Comparison of ENCODE assay signal across 10 mouse cellular contexts in the genomic region with DNA sequence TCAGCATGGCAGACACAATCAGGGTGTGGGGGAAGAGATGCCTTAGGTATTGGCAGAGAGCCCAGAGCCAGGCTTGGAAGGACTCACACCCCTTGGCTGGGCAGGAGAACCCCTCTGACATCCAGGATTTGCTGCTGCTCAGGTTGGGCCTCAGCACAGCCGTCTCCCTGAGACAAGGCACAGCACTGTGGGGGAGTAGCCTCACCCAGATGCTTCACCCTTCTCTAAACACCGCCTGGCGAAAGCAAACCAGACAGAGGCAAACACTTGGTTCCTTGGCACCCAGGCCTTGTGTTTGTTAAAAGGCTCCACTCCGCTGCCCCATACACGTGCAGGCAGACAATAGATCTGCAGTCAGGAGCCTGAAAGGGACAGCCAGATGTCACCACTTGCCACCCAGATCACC. TPM values are rescaled to one million over a fixed set of nuclear protein-coding genes. Genes with fewer than 3 reads are reported as not detected.
DNase-seq lines count a peak whose midpoint lies in the region; ATAC-seq lines count a peak whose summit lies in the region.
"Had no signal": no experiment of that assay in that cellular context is flagged by ENCODE, and none has a peak within 500 bp of the region (broad histone marks: within the 10 kb centered on the region; RNA-seq: fewer than 3 reads in every experiment).

No protein-coding gene starts in this region.

- peak overlapping the region; percentile 63 for H3K27ac ChIP-seq in forebrain, embryonic 12.5 days
- 0 out of 2 replicates have a peak overlapping the region, but pooled peaks have one; percentile 17 for H3K27ac ChIP-seq in kidney, embryonic 14.5 days (ENCODE audit: low read depth, low read length)

- intact Hi-C loops in left cerebral cortex, postnatal 4 days (cut with DNase I): no loop called here
- intact Hi-C loops in left cerebral cortex, postnatal 10 days (cut with DNase I): no loop called here

- no peaks in the 10 kb centered on the region for H3K9me3 ChIP-seq in forebrain, embryonic 12.5 days
- no peaks in the 10 kb centered on the region for H3K9me3 ChIP-seq in kidney, embryonic 14.5 days (ENCODE audit: control insufficient read depth, low read length)

- ATAC-seq in forebrain, embryonic 12.5 days (ENCODE audit: low FRiP score): no peak
- no peak for ATAC-seq in kidney, embryonic 14.5 days (ENCODE audit: low FRiP score, low TSS enrichment)

- H3K36me3 ChIP-seq in forebrain, embryonic 12.5 days (replicated peaks): 0 out of 2 replicates have a peak, but pooled peaks cover 3% of the 10 kb centered on the region
- no peaks in the 10 kb centered on the region; the same call in 1 of the 2 replicates for H3K36me3 ChIP-seq in kidney, embryonic 14.5 days (ENCODE audit: control insufficient read depth, insufficient read depth, low read length)

- peak overlapping the region; percentile 85; the same call in 1 of the 2 replicates for H3K9ac ChIP-seq in forebrain, embryonic 12.5 days
- peak overlapping the region; percentile 61 for H3K9ac ChIP-seq in kidney, embryonic 14.5 days (ENCODE audit: low read depth, low read length)

- peak overlapping the region; percentile 53 for H3K4me3 ChIP-seq in forebrain, embryonic 12.5 days (replicated peaks)
- peak overlapping the region; percentile 47; the same call in 1 of the 2 replicates for H3K4me3 ChIP-seq in kidney, embryonic 14.5 days (ENCODE audit: low read length)

- WGBS in forebrain, embryonic 12.5 days: 24% methylated on average over 5 of the region's 5 CpGs
- WGBS in kidney, embryonic 14.5 days: 25% methylated on average over 5 of the region's 5 CpGs

- peak overlapping the region; percentile 83 for H3K4me2 ChIP-seq in forebrain, embryonic 12.5 days
- peak overlapping the region; percentile 70 for H3K4me2 ChIP-seq in kidney, embryonic 14.5 days (replicated peaks; ENCODE audit: low read depth, low read length)

- H3K27me3 ChIP-seq in forebrain, embryonic 12.5 days: peaks cover 29% of the 10 kb centered on the region
- no peaks in the 10 kb centered on the region for H3K27me3 ChIP-seq in kidney, embryonic 14.5 days (ENCODE audit: control insufficient read depth, insufficient read depth, low read length)

- DNase-seq in left cerebral cortex, postnatal 4 days: peak; percentile 77
- DNase-seq in left cerebral cortex, postnatal 10 days (ENCODE audit: extremely low spot score in 1 of 2, low spot score in 2 of 2): no peak
- DNase-seq in lung, postnatal 25 days (ENCODE audit: low spot score): peak; percentile 51
- no peak for DNase-seq in thymus, postnatal 25 days
- DNase-seq in c-Kit-positive CD71-positive TER-119-positive erythroid progenitor cells, embryonic 14.5 days (ENCODE audit: low spot score): no peak
- no peak for DNase-seq in urinary bladder, postnatal 4 days (ENCODE audit: low spot score in 2 of 2)

- peaks cover 28% of the 10 kb centered on the region for H3K4me1 ChIP-seq in forebrain, embryonic 12.5 days
- H3K4me1 ChIP-seq in kidney, embryonic 14.5 days (ENCODE audit: control insufficient read depth, insufficient read depth, low read length): peaks cover 20% of the 10 kb centered on the region

RNA-seq across cellular contexts. Expression of gene Osbpl5, which starts 18.2 kb away (rescaled TPM):
- total RNA-seq in left cerebral cortex, postnatal 4 days (2021): 10 to 100 TPM; 67.5 to 84.1 TPM
- 10 to 100 TPM; 38.2 to 42.3 TPM for total RNA-seq in left cerebral cortex, postnatal 10 days (2021)
- 15.1 and 17.5 TPM in 2 replicates for polyA plus RNA-seq in forebrain, embryonic 12.5 days (2016; fragmentation: Nextera tagmentation; extraction: Ambion mirVana)
- 18.7 and 30.7 TPM in 2 replicates for polyA plus RNA-seq in kidney, embryonic 14.5 days (2014; fragmentation: Nextera tagmentation; extraction: Ambion mirVana)

RNA-seq across cellular contexts. Expression of gene Mrgprg, which starts 28.2 kb away (rescaled TPM):
- total RNA-seq in left cerebral cortex, postnatal 4 days (2021): not detected
- not detected for total RNA-seq in left cerebral cortex, postnatal 10 days (2021)
- not detected in 2 replicates for polyA plus RNA-seq in forebrain, embryonic 12.5 days (2016; fragmentation: Nextera tagmentation; extraction: Ambion mirVana)
- polyA plus RNA-seq in kidney, embryonic 14.5 days (2014; fragmentation: Nextera tagmentation; extraction: Ambion mirVana): not detected in 2 replicates
- total RNA-seq: heart, adult 2 months; neutrophil, adult 5-6 weeks had no signal

RNA-seq across cellular contexts. Expression of gene Mrgpre, which starts 45.7 kb away (rescaled TPM):
- total RNA-seq in left cerebral cortex, postnatal 4 days (2021): 10 to 100 TPM; 15.3 to 16.5 TPM
- total RNA-seq in left cerebral cortex, postnatal 10 days (2021): 10 to 100 TPM; 11.8 to 12.3 TPM
- 2.7 and 3.2 TPM in 2 replicates for polyA plus RNA-seq in forebrain, embryonic 12.5 days (2016; fragmentation: Nextera tagmentation; extraction: Ambion mirVana)
- 0.86 and 1.8 TPM in 2 replicates for polyA plus RNA-seq in kidney, embryonic 14.5 days (2014; fragmentation: Nextera tagmentation; extraction: Ambion mirVana)

RNA-seq across cellular contexts. Expression of gene Tnfrsf23, which starts 52.9 kb away (rescaled TPM):
- total RNA-seq in left cerebral cortex, postnatal 4 days (2021): 1 to 10 TPM; 2.1 to 2.9 TPM
- 1 to 10 TPM in 1 of 2 experiments, under 1 TPM in 1; 0.53 to 1.2 TPM for total RNA-seq in left cerebral cortex, postnatal 10 days (2021)
- 0.28 and 0.51 TPM in 2 replicates for polyA plus RNA-seq in forebrain, embryonic 12.5 days (2016; fragmentation: Nextera tagmentation; extraction: Ambion mirVana)
- 0.84 and 1.7 TPM in 2 replicates for polyA plus RNA-seq in kidney, embryonic 14.5 days (2014; fragmentation: Nextera tagmentation; extraction: Ambion mirVana)

Comparison
In these comparisons a context has a peak if more than half of its experiments do, and no peak if none do; other contexts are left out.
1. DNase-seq: peak in left cerebral cortex, postnatal 4 days (single experiment) and lung, postnatal 25 days (single experiment); none in left cerebral cortex, postnatal 10 days (0 of 2), thymus, postnatal 25 days (single experiment), c-Kit-positive CD71-positive TER-119-positive erythroid progenitor cells, embryonic 14.5 days (single experiment) and urinary bladder, postnatal 4 days (0 of 2).